Mouse (Mus musculus): ENCODE measurements around the gene Rhox12. TPM values are rescaled to one million over a fixed set of nuclear protein-coding genes. Genes with fewer than 3 reads are reported as not detected.

Gene Rhox12
- polyA plus RNA-seq (2015; fragmentation: Nextera tagmentation; extraction: Ambion mirVana) = not detected in 2 replicates

DNA sequence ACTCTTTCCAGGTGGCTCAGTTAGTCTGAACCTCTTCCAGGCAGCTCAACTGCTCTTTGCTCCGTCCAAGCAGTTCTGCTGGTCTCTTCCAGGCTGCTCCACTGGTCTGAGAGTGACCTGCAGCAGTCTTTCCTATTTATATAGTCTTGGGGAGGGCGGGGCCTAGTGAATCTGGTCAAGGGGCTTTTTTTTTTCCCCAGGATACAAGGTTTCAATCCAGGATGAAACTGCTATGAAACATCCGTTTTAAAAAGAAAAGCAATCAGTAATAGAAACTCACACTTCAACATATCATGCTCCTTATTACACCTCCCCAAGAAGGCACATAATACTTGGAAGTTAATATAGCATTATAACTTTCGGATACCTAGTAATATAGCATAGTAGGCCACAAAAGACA, at the start of gene Rhox12:
Gene Rhox12, minus strand, starts transcription at position 101 of the 400 bp plus-strand sequence.

DNA sequence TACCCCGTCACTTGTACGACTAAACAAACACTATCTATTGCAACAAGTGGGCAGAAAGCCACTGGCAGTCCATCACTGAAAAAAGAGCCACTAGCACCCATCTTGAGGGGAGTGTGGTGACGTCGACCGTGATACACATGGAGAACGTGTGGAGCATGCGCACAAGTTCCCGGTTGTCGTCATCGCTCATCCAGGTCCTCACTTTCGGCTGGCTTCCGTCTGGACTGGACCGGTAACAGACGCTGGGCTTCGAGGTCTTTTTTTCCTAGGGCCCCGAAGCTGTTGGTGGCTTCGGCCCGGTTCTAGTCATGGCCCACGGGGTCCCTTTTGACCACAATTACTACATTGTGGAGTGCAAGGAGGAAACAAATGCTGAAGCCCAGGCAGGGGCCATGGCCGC, 10.3 kb upstream of the Rhox12 start, which contains the start of gene Rhox13:
Gene Rhox13, plus strand, starts transcription at position 238 of the 400 bp plus-strand sequence.

DNA sequence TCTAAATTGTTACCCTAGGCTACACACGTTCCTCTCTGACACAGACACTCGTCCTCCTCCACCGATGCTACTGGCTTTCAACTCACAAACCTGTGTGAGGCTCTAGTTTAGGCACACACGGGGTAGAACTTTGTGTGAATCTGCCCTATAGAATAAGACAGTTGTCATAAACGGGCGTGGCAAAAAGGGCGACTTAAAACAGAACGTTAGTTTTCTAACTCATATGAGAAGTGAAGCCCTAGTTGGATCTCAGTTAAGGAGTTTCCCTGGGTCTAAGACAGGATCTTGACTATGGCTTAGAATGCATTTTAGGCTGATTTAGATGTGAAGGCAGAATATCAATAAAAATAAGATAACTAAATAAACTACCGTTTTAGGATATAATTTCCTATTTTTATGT, 25.7 kb downstream of the Rhox12 start, which contains the start of gene Rhox11:
Gene Rhox11, minus strand, starts transcription at position 101 of the 400 bp plus-strand sequence.

DNA sequence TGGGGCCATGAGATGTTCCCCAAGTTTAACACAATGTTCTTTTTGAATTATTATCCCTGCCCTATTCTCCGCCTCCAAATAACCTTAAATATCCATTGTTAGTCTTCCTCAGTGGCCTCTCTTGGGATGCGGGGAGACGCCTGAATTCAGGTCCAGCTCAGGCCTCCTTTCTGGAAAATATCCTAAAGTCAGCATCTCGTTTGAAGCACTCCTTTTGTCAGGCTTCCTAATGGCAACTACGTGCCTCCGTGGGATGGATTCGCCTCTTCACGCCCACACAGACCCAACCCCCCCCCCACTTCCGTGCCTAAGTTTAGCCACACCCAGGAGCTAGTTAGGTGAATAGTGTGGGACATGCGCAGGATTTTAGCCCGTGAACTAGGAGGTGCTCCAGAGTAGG, 44.5 kb downstream of the Rhox12 start, which contains the start of gene Rhox10:
Gene Rhox10, plus strand, starts transcription at position 301 of the 400 bp plus-strand sequence.

Other genes with a start within 250 kb of the Rhox12 start
- gene Rhox8, start 232.0 kb downstream of the Rhox12 start, polyA plus RNA-seq (2015; fragmentation: Nextera tagmentation; extraction: Ambion mirVana) = 0.10 and 0.35 TPM in 2 replicates
- not detected in 2 replicates for gene Rhox7b, start 213.7 kb downstream of the Rhox12 start, polyA plus RNA-seq (2015; fragmentation: Nextera tagmentation; extraction: Ambion mirVana)
- not detected in 2 replicates for gene Rhox9, start 209.1 kb downstream of the Rhox12 start, polyA plus RNA-seq (2015; fragmentation: Nextera tagmentation; extraction: Ambion mirVana)
- not detected in 2 replicates for gene Btg1-ps1, start 92.1 kb downstream of the Rhox12 start, polyA plus RNA-seq (2015; fragmentation: Nextera tagmentation; extraction: Ambion mirVana)
- gene Btg1-ps2, start 67.8 kb downstream of the Rhox12 start, polyA plus RNA-seq (2015; fragmentation: Nextera tagmentation; extraction: Ambion mirVana) = not detected in 2 replicates
- not detected in 2 replicates for gene Rhox10, start 44.4 kb downstream of the Rhox12 start, polyA plus RNA-seq (2015; fragmentation: Nextera tagmentation; extraction: Ambion mirVana)
- gene Rhox11, start 25.8 kb downstream of the Rhox12 start, polyA plus RNA-seq (2015; fragmentation: Nextera tagmentation; extraction: Ambion mirVana) = not detected in 2 replicates
- not detected in 2 replicates for gene Rhox13, start 10.3 kb upstream of the Rhox12 start, polyA plus RNA-seq (2015; fragmentation: Nextera tagmentation; extraction: Ambion mirVana)
- gene Zbtb33, start 78.9 kb upstream of the Rhox12 start, polyA plus RNA-seq (2015; fragmentation: Nextera tagmentation; extraction: Ambion mirVana) = 1.00 and 1.4 TPM in 2 replicates
- gene Tmem255a, start 141.5 kb upstream of the Rhox12 start, polyA plus RNA-seq (2015; fragmentation: Nextera tagmentation; extraction: Ambion mirVana) = 14.7 and 20.6 TPM in 2 replicates
- gene Atp1b4, start 205.3 kb upstream of the Rhox12 start, polyA plus RNA-seq (2015; fragmentation: Nextera tagmentation; extraction: Ambion mirVana) = 0.02 TPM in 1 of 2 replicates, not detected in the other

Data from spleen, postnatal 0 days (tissue).